Mouse (Mus musculus): ENCODE measurements around the gene Hrc.

Hrc gene

GRCm38 (mm10) chr7:45335056-45335455 lies at the start of gene Hrc:
Gene Hrc, plus strand, starts transcription at chr7:45335290.
- DNase-seq (ENCODE audit: low read depth, low spot score) = no peak

GRCm38 (mm10) chr7:45286486-45286885 lies 48.6 kb upstream of the Hrc start:
- no peak for DNase-seq (ENCODE audit: low read depth, low spot score)

- DNase-seq (ENCODE audit: low read depth, low spot score) = no peak
These were observed 38.5 kb upstream of the Hrc start for GRCm38 (mm10) chr7:45296626-45297025.

- DNase-seq (ENCODE audit: low read depth, low spot score) = peak; percentile 70
These were observed 37.5 kb upstream of the Hrc start for GRCm38 (mm10) chr7:45297563-45297962.

GRCm38 (mm10) chr7:45299752-45300151 lies 35.3 kb upstream of the Hrc start:
- DNase-seq (ENCODE audit: low read depth, low spot score) = peak; percentile 76

- peak; percentile 81 for DNase-seq (ENCODE audit: low read depth, low spot score)
These were observed 34.8 kb upstream of the Hrc start for GRCm38 (mm10) chr7:45300270-45300669.

GRCm38 (mm10) chr7:45302626-45303025 lies 32.5 kb upstream of the Hrc start:
- no peak for DNase-seq (ENCODE audit: low read depth, low spot score)

GRCm38 (mm10) chr7:45304869-45305268 lies 30.2 kb upstream of the Hrc start:
- peak; percentile 71 for DNase-seq (ENCODE audit: low read depth, low spot score)

- DNase-seq (ENCODE audit: low read depth, low spot score) = peak; percentile 93
These were observed 29.8 kb upstream of the Hrc start for GRCm38 (mm10) chr7:45305275-45305674.

- DNase-seq (ENCODE audit: low read depth, low spot score) = peak; percentile 67
These were observed 26.4 kb upstream of the Hrc start for GRCm38 (mm10) chr7:45308551-45309240.

GRCm38 (mm10) chr7:45309455-45309854 lies 25.6 kb upstream of the Hrc start:
- peak; percentile 90 for DNase-seq (ENCODE audit: low read depth, low spot score)

- DNase-seq (ENCODE audit: low read depth, low spot score) = no peak
These were observed 23.1 kb upstream of the Hrc start for GRCm38 (mm10) chr7:45312023-45312422.

GRCm38 (mm10) chr7:45312686-45313453 lies 22.2 kb upstream of the Hrc start:
- no peak for DNase-seq (ENCODE audit: low read depth, low spot score)

GRCm38 (mm10) chr7:45313495-45313894 lies 21.6 kb upstream of the Hrc start:
- DNase-seq (ENCODE audit: low read depth, low spot score) = no peak

- no peak for DNase-seq (ENCODE audit: low read depth, low spot score)
These were observed 19.8 kb upstream of the Hrc start for GRCm38 (mm10) chr7:45315182-45315701.

- no peak for DNase-seq (ENCODE audit: low read depth, low spot score)
These were observed 18.6 kb upstream of the Hrc start for GRCm38 (mm10) chr7:45316536-45316935.

GRCm38 (mm10) chr7:45322245-45322644 lies 12.8 kb upstream of the Hrc start:
- DNase-seq (ENCODE audit: low read depth, low spot score) = no peak

- no peak for DNase-seq (ENCODE audit: low read depth, low spot score)
These were observed 12.0 kb upstream of the Hrc start for GRCm38 (mm10) chr7:45323069-45323468.

- DNase-seq (ENCODE audit: low read depth, low spot score) = peak; percentile 71
These were observed 9.3 kb upstream of the Hrc start for GRCm38 (mm10) chr7:45325800-45326199.

GRCm38 (mm10) chr7:45328841-45329475 lies 6.1 kb upstream of the Hrc start:
- no peak for DNase-seq (ENCODE audit: low read depth, low spot score)

GRCm38 (mm10) chr7:45331502-45331901 lies 3.6 kb upstream of the Hrc start:
- DNase-seq (ENCODE audit: low read depth, low spot score) = peak; percentile 69

GRCm38 (mm10) chr7:45332685-45333425 lies 2.2 kb upstream of the Hrc start:
- peak; percentile 97 for DNase-seq (ENCODE audit: low read depth, low spot score)
